Mouse (Mus musculus) pancreas, adult 10 weeks (tissue): ENCODE data around the gene Ccl25. TPM values are rescaled to one million over a fixed set of nuclear protein-coding genes. Genes with fewer than 3 reads are reported as not detected.

Experiments used
- polyA plus RNA-seq: library from polyadenylated mRNA; stranded (reverse); fragments of 350-450 nt; fragmentation: Illumina TruSeq; extraction: RNeasy Lipid Tissue Mini Kit (QIAGEN cat#74804); gene quantifications from one replicate; pipeline ENCODE4 v1.2.3, GENCODE M21; 2015; ENCODE audit warnings: low read depth, low replicate concordance; ENCODE audit not compliant: insufficient read depth

The Ccl25 gene
- polyA plus RNA-seq: 7.7 TPM

DNA sequence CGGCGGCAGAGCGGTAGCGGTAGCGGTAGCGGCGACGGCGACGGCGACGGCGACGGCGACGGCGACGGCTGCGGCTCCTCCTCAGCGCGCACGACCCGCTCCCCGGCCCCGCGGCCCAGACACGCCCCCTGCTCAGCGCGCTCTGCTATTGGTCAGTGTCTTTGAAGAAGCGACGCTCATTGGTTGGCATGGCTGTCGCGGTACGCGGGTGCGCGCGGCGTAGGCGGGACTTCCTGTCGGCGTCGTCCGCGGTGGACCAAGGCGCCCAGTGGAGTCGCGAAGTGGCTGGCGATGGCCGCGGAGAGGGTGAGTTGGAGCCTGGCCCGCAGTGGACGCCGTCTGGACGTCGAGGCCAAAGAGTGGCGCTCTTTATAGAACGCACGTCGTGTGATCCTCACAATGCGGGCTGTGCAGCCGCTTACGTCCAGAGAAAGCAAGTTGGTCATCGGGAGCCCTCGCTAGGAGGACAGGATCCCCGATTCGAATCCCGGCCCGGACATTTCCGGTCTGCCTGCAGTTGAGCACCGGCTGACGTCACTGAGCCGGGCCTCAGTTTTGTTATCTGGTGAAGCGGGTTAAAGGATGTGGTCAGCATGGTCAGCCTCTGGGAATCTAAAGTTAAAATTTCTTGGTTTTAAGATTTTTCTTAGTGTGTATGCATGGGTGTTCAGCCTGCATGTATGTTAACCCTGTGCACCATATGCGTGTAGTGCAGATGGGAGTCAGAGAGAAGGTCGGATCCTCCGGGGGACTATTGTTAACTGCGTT, at the start of gene Ccl25, which contains the start of gene Elavl1:
TSS of gene Ccl25 (plus strand) at position 228 of the 768 bp plus-strand sequence.
TSS of gene Elavl1 (minus strand) at position 431 of the 768 bp plus-strand sequence.

DNA sequence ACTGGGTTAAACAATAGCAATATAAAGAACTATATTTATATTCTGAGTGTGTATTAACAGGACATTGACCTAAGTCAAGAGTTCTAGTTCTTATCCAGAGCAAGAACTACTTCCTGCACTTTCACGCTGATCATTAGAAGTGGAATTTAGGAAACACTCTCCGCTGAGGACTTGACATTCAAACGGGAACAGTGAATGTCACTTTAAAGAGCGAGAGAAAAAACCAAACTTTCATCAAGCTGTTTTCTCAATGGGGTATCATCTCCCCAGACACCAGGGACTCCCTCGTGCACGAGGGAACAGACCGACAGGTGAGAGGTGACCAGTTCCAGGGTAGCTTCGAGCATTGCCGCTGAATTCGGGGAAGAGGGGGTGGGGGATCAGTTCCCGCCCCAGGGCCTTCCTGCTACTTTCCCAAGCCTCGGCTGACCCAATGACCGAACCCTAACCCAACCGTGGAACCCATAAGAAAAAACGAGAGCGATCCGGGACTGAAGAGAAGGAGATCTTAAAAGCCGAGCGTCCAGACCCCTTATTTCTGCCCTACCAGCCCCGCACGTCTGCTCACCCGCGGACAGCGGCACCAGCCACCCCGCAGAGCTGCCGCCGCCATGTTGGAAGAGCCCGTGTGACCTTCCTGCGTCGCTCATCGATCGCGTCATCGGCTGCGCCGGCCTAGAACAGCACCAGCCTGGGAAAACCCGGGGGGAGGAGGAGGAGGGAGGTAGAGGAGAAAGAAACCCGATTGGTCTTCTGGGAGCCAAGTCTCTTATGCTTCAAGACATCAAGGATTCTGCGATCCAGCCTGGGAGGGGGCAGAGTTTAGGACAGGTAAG, 49.5 kb upstream of the Ccl25 start, which contains the start of gene Timm44:
TSS of gene Timm44 (minus strand) at position 639 of the 836 bp plus-strand sequence.

Other genes starting within 250 kb of the Ccl25 start
- 7.1 TPM for gene Cd209f, start 219.4 kb upstream of the Ccl25 start, polyA plus RNA-seq
- 3.0 TPM for gene Cd209g, start 191.1 kb upstream of the Ccl25 start, polyA plus RNA-seq
- 5.1 TPM for gene Evi5l, start 158.6 kb upstream of the Ccl25 start, polyA plus RNA-seq
- 0.17 TPM for gene Prr36, start 107.8 kb upstream of the Ccl25 start, polyA plus RNA-seq
- gene Lrrc8e, start 98.4 kb upstream of the Ccl25 start, polyA plus RNA-seq: 0.74 TPM
- gene Map2k7, start 86.5 kb upstream of the Ccl25 start, polyA plus RNA-seq: 22.8 TPM
- not detected for gene Gm49320, start 86.3 kb upstream of the Ccl25 start, polyA plus RNA-seq
- 6.2 TPM for gene Tgfbr3l, start 77.0 kb upstream of the Ccl25 start, polyA plus RNA-seq
- gene Snapc2, start 72.1 kb upstream of the Ccl25 start, polyA plus RNA-seq: 7.1 TPM
- gene Ctxn1, start 65.9 kb upstream of the Ccl25 start, polyA plus RNA-seq: 3.6 TPM
- 25.4 TPM for gene Timm44, start 49.3 kb upstream of the Ccl25 start, polyA plus RNA-seq
- 8.1 TPM for gene Elavl1, start 203 bp downstream of the Ccl25 start, polyA plus RNA-seq
- gene Cers4, start 167.8 kb downstream of the Ccl25 start, polyA plus RNA-seq: 13.0 TPM